Mouse (Mus musculus) gastrocnemius, postnatal 4 days (tissue): ENCODE measurements at regions not wholly inside any gene's neighbourhood (a gene's known extent, or its start where the extent isn't known, plus 50 kb on each side); places are given as distances from the start of the nearest gene placed in this dataset.

ENCODE experiments used
- DNase-seq, 2 experiments: peaks; one replicate each; pipeline ENCODE4 v3.0.0; 2021 to 2022; ENCODE audit warnings: low spot score in 2 of 2, mixed read lengths in 2 of 2

DNA sequence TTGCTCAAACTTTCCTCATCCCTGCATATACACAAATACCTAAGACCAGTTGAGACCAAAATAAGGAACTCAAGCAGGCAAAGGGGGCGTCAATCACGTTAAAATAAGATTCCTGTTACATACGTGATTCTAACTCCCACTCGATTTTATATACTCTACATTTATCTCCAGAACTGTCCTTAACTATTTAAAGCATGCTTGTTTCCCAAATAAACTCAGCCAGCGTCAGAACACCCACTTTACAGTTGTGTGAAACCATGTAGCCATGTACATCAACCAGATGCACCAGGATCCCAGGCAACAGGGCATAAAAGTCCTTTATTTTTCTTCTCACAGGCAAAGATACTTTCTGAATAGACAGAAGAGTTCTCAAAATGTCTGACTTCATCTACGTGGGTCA is 61.5 kb downstream of the Ccna1 start:
- DNase-seq, result peak in 1 of 2 experiments; percentile 1

DNA sequence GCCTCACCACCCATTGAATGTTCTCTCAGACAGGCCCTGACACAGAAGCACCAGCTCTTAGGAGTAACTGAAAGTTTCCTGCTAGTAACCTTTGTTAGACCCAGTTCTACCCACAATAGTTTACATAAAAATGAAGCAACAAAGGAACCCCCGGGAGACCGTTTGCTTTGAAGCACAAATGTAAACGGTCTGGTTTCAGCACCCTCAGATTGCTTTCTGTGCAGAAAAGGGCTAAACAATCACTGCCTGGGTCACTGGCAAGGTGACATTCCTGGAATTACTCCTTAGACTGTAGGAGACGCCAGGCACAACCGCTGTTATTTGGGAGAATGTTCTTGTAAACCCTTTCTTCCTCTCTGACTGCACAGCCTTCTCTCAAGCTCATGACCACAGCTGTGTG is 65.2 kb downstream of the Ccna1 start:
- DNase-seq, result peak in 1 of 2 experiments; percentile 3

DNA sequence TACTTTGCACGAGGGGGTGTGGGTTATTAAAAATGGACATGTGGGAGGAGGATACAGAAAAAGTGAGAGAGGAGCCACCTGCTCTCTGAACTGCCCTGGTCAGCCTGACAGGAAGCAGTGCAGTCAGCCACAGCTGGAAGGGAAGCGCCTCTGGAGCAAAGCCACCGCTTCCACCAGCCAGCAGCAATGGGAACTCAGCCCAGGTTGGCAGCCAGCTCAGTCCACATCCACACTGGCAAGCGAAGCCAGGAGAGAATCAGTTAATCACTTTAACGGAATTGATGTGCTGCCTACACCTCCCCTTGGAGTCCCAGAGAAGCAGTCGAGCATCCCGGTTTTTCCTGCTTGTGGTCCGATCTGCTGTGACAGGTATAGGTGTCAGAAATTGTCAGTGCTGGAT is 65.9 kb downstream of the Ccna1 start:
- DNase-seq, result peak; percentile 35 to 71

DNA sequence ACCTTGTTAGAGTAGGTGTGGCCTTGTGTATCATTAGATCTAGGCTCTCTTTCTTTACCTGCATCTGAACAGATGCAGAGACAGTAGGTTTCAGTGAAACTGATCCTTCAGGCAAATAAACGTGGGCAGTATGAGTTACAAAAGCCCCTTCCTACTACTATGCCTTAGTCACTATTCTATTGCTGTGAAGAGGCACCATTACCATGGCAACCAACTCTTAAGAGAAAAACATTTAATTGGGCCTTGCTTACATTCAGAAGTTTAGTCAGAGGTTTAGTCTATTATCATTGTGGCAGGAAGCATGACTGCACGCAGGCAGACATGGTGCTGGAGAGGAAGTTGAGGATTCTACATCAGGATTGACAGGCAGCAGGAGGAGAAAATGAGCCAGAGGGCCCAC is 65.8 kb upstream of the Sertm1 start:
- no peak for DNase-seq

DNA sequence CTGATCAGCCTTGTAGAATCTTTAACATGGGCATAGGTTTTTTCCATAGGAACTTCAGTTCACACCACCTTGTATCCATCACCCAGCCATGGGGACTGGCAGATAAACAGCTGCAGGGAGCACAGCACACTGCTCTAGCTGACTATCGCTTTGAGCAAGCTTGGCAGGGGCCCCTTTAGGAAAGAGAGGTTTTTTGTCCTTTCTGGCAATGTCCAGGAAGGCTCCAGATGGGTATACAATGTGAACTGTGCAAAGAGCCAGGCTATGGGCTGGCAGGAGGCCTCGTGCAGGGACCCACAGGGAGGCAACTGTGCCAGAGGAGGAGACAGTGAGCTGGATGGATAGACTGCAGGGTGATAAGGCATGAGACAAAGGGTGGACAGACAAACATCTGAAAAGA is 64.6 kb upstream of the Sertm1 start:
- DNase-seq, result no peak

DNA sequence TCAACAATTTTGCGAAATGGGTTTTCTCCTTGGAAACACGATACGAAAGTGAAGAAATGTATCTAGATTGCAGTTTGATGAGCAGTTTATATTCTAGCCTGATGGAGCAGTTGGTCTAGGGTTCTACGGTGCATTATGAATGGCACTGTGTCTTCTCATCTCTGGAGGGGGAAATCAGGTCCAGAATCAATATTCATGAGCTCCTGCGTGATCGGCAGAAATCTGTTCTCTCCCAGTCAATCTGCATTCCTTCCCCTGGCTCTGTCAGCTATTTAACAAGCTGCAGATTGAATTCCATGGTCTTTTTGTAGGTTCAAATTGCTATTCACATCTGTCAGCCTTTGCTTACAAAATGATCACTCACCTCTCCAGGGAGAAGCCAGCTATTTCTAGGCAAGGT is 49.8 kb upstream of the Sertm1 start:
- DNase-seq, result no peak
